Mouse (Mus musculus) retina, embryonic 14.5 days (tissue): Measurements from ENCODE around the gene Gm11042.

Experiments
- DNase-seq: peaks from one replicate; pipeline ENCODE4 v3.0.0-alpha.2; 2015; ENCODE audit warnings: low spot score

Gm11042 gene

DNA sequence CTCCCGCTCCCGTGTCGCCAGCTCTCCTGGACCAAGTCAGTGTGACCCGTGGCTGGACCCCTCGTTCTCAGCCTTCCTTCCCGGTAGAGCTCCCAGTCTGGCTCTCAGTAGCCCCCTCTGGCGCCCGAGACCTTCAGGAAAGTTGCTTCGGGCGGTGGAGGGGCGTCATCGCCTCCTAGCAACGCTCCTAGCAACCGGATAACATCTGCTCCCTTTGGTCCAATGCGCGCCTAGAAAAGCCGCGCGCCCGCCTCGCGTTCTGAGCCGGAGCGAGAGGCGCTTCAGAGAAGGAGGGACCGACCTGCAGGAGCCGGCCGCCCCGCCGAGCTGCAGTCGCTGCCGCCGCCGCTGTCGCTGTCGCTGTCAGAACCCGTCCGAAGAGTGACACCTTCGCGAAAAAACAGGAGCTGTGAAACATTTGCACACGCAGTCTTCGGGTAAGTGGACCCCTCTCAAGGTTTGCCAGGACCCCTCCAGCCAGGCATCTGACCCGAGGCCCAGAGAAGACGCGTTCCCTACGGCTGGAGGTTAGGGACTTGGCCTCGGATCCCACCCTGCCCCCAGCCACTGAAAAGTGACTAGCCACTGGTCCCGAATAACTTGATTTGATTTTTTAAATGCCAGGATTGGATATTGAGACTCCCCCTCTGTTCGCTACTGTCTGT lies 32.0 kb downstream of the Gm11042 start:
- peak; percentile 98 for DNase-seq

DNA sequence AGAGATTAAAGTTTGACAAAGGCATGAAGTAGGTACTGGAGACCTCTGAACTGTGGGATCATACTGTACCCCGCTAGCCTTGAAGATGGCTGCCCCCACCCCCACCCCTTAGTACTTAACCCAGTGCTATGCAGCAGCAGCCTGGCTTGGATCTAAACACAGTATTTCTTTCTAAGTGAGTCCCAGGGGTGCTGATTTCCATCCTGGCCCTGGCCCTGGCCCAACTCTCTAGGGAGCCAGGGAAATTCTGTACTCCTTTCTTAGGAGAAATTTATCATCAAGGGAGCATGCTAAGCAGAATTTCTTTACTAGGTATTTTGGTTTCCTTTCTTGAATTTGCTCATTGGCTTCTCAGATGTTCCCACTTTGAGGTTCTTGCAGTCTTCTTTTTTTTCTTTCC lies 33.3 kb downstream of the Gm11042 start:
- DNase-seq = no peak

DNA sequence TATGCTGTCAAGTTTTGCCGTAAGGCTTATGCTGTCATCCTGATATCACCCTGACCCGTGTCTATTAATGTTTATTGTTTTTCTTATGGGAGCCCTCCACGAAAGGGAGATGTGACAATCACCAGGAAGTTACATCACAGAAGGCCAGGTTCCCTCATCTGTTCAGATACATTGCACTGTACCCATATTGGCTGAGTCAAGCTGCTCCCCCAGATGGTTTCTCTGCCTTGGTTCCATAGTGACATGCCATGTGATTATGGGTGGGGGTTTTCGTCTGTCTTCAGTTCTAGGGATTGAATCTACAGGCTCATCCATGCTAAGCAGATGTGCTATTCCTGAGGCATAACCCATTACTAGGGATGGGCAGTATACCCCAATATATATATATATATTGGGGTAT lies 34.8 kb downstream of the Gm11042 start:
- no peak for DNase-seq

DNA sequence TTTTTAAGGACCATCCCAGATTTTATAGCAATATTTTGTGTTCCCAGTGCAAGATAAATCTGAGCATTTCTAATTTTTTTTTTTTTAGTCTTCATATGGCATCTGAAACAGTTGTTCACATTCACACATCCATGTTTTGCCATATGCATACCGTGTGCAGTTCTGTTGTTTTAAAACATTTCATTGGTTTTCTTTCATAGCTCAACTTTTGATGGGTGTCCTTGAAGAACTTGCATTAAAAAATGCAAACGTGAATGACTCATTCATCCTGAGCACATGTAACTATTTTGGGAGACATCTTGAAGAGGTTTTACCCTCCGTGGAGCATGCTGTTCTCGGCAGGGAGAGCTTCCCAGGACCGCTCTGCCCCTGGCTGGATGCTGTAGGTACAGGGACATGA lies 38.9 kb downstream of the Gm11042 start:
- DNase-seq = no peak

DNA sequence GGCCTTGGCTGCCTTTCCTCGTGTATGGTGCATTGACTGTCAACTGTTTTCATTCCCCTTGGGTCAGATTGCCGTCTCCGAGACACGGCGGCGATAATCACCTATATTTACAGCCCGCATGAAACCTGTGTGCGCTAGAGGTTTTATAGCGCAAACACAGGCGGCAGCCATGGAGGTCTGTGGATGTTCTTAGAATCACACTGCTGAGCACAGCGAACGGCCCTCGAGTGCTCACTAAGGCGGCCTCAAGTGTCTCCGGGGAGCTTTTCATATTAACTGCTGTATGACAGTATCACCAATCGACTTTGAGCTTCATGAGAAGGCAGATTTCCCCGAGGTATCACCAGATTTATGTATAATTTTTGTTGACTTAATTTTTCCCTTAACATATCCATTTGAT lies 43.6 kb downstream of the Gm11042 start:
- no peak for DNase-seq

DNA sequence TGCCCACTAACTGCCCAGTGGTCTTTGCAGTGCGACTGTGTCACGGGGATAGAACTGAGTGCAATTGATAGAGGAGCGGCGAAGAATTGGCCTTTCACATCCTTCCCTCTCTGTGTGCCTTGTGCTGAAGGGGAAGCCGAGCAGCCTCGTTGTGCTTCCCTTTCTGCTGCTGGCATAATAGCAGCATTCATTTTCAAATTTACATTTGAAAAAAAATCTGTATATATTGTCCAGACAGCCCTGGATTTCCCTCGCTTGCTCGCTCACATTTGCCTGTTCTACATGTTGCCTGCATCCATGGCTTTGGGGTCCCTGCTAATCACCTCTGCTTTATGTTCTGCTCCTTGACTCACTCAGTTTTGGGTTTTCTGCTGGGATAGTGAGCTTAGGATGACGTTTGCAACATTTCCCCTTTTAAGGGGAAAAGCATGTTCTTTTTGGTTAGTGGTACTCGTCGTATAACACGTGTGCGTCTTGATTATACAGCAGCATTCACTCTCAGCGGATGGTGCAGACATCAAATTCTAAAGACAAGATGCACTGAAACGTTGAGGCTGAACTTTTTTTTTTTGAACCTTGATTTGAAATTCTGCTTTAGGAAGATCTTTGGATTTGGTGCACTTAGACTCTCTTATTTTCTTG lies 47.4 kb downstream of the Gm11042 start:
- DNase-seq = no peak

DNA sequence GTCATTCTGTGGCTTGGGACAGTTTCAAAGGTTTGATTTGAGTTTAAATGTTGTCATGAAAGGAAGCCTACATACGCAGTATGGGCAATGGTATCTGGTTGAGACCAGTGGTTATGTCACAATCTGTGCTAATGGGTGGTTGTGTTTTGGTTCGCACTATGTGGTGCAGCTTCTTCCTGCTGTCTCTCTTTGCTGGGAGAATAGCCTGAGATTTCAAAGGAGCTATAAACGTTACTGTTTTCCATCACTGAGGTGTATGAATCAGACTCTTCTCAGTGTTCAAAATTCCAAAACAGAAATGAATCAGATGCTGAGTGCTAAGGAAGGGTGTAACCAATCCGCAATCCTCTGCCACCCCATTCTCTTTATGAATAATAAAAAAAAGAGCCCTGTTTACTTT lies 49.1 kb downstream of the Gm11042 start:
- DNase-seq = no peak
